Mouse (Mus musculus) cerebellum, adult 9-10 months (tissue): ENCODE measurements around the gene Clec3a.

ENCODE experiments used
- DNase-seq: peaks from one replicate; pipeline ENCODE4 v3.0.0; 2022

The Clec3a gene

DNA sequence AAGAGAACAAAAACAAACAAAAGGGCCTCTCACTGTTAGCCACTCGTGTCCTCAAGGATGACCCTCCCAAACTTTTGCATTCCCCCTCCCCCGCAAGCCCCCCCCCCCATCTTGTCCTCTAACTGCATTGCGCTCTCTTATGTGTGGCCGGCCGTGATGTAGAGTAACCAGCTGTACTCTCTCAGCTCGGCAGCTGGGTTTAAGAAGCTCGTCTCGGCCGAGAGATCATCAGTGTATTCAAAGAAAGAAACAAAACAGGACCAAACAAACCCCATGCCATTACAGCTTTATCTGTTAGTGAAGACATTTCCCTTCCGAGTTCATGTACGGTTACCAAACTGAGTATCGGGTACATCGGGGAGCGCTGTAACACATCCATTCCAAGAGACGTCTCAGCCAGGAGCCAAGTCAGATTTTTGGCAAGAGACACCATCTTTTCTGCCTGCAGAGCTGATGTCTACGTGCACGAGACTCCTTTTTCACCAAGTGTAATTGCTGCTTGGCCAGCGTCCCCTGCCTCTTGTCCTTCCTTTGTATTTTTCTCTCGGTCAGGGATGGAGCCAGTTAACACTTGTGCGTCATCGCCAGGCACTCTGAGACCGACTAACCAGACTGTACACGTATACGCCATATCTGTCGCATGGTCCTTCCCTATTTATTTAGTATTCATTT lies 40.4 kb downstream of the Clec3a start:
- DNase-seq: no peak

DNA sequence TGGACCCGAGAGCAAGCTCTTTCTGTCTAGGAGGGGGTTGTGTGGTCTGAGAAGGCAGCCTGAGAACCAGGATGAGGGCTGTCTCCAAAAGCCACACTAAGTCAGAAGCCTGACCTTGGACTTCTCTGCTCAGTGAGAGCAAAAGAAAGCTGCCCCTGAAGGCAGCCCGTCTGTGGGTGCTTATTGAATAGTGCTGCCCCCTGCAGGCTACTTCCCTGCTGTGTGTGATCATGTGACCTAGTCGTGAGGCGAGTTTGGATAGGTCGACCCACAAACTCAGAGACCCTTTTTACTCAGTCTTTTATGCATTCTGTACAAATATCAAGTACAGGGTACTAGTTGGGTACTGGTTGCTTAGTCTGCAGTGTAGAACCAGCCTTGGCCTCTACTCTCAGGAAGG lies 42.7 kb downstream of the Clec3a start:
- DNase-seq: no peak

DNA sequence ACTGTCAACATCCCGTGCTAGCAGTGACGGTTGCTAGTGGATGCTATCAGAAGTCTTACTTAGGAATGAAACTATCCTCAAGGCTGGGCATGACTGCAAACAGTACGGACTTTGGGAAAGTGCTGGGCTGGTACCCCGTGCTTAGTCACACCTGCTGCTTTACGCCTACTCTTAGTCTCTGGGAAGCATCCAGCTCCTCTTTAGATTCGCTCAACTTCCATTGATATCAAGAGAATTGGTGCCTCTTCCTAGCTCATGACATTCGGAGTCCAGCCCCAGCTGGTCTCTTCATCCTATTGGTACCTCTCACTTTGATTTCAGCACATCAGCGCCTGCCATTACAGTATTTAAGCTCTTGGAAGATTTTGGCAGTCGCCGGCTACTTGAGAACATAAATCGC lies 44.7 kb downstream of the Clec3a start:
- DNase-seq: no peak

DNA sequence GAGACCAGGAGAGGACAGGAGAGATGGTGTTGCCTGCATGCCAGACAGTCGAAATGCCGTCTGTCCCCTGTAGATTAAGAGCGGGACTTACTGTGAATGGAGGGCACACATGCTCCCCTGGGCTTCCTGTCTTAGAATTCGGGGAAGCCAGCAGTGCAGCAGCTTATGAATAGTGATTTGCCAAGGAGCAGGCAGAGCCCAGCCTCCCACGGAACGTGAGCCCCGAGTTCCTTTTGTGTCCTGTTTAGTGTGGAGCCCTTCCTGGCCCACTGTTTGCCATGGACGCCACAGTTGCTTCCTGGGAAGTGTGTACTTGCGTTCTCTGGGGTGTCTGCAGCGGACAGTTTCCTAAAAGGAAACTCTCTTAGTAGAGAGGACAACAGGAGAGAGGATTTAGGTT lies 45.4 kb downstream of the Clec3a start:
- DNase-seq: no peak

DNA sequence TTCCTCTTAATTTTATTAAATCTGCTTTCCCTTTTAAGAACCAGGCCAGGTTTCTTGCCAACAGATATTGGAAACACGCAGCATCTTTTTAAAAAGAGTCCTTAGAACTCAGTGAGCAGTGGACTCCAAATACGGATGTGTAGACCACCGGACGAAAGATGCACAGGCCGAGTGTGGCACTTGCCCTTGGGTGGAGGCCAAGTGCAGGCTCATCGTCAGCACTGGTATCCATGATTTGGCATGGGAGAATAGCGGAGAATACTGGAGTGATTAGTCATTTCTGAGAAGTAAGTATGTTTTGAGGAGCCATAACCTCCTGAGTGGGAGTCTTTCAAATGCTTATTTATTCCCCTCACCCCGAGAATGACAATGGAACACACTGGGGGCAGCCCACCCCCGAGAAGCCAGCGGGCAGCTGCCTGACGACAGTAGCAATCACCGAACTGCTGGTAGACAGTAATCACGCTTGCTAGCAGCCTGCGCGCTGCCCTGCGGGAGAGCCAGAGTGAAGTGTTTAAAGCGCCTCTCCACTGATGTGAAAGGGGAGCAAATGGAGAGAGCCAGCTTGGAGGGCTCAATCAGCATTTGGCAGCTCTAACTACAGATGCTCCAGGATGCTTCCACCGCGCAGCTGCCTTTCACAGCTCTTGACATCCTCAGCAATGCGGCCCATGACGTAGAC lies 50.8 kb downstream of the Clec3a start:
- no peak for DNase-seq

DNA sequence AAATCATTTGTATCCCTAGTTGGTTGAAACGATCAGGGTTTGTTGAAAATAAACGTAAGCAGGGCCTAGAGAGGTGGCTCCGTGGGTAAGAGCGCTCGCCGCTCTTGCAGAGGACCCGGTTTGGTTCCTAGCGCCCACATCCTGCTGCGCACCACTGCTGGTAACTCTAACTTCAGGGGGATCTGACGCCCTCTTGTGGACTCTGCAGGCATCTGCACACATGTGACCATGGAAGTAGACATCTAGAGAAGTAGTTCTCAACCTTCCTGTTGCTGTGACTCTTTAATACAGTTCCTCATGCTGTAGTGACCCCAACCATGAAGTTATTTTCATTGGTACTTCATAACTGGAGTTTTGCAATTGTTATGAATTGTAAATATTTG lies 51.3 kb downstream of the Clec3a start:
- no peak for DNase-seq

DNA sequence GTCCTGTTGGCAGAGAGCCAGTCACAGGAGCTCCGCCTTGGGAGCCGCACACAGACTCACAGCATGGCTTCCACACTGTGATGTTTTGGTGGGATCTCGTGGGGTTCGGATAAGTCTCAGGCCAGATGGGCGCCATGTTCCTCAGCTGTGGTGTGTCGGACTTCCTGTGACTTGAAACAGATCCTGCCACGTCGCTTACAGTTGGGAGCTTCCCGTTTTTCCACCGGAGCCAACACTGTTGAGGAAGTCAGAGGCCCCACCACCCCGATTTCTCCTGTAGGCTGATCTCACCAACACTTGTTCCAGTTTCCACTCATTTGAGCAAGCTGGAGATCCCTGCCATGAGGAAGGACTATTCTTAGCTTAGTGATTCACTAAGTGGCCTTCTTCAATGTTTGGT lies 55.7 kb downstream of the Clec3a start:
- DNase-seq: no peak
